Mouse (Mus musculus) B cell, adult 2 months (primary cell): ENCODE results near the gene Nhp2.
"Not testable (repeated sequence)": the region's sequence is repeated elsewhere in the genome, so short reads cannot be mapped to it uniquely, and the experiment has no call there.

Experiments used
- DNase-seq, 2 experiments: peaks; one replicate each; pipeline ENCODE4 v3.0.0; 2022

Nhp2 gene

GRCm38 (mm10) chr11:51607096-51607738, 12.3 kb upstream of the Nhp2 start:
- no peak for DNase-seq

- no peak for DNase-seq
Observed at GRCm38 (mm10) chr11:51609266-51609909, 10.1 kb upstream of the Nhp2 start.

GRCm38 (mm10) chr11:51609940-51610339, 9.6 kb upstream of the Nhp2 start:
- DNase-seq = not testable (repeated sequence)

GRCm38 (mm10) chr11:51614256-51614655, 5.3 kb upstream of the Nhp2 start:
- DNase-seq = no peak

- no peak for DNase-seq
Observed at GRCm38 (mm10) chr11:51615129-51615528, 4.4 kb upstream of the Nhp2 start.

GRCm38 (mm10) chr11:51615601-51616000, 3.9 kb upstream of the Nhp2 start:
- peak; percentile 65 to 66 for DNase-seq

- DNase-seq = not testable (repeated sequence)
Observed at GRCm38 (mm10) chr11:51616113-51616512, 3.4 kb upstream of the Nhp2 start.

- peak; percentile 80 to 83 for DNase-seq
Observed at GRCm38 (mm10) chr11:51617693-51618092, 1.8 kb upstream of the Nhp2 start.

- DNase-seq = no peak
Observed at GRCm38 (mm10) chr11:51618894-51619408, 584 bp upstream of the Nhp2 start.

GRCm38 (mm10) chr11:51620084-51620483, 549 bp downstream of the Nhp2 start:
- no peak for DNase-seq

GRCm38 (mm10) chr11:51621776-51622175, 2.2 kb downstream of the Nhp2 start:
- no peak for DNase-seq

- no peak for DNase-seq
Observed at GRCm38 (mm10) chr11:51622971-51623491, 3.5 kb downstream of the Nhp2 start.

- no peak for DNase-seq
Observed at GRCm38 (mm10) chr11:51625187-51625820, 5.8 kb downstream of the Nhp2 start.

GRCm38 (mm10) chr11:51627425-51627824, 7.9 kb downstream of the Nhp2 start:
- no peak for DNase-seq

- DNase-seq = no peak
Observed at GRCm38 (mm10) chr11:51627907-51628306, 8.4 kb downstream of the Nhp2 start.

- no peak for DNase-seq
Observed at GRCm38 (mm10) chr11:51629651-51630314, 10.2 kb downstream of the Nhp2 start.

GRCm38 (mm10) chr11:51632130-51632753, 12.7 kb downstream of the Nhp2 start:
- no peak for DNase-seq

- DNase-seq = peak; percentile 42 to 54
Observed at GRCm38 (mm10) chr11:51633200-51633599, 13.7 kb downstream of the Nhp2 start.

- no peak for DNase-seq
Observed at GRCm38 (mm10) chr11:51633721-51634120, 14.2 kb downstream of the Nhp2 start.

GRCm38 (mm10) chr11:51635127-51635524, 15.6 kb downstream of the Nhp2 start:
- DNase-seq = no peak

- peak; percentile 91 to 92 for DNase-seq
Observed at GRCm38 (mm10) chr11:51635525-51636322, 16.2 kb downstream of the Nhp2 start, which contains the start of gene Rmnd5b. Gene Rmnd5b, minus strand, starts transcription at chr11:51635896.

- peak; percentile 81 to 84 for DNase-seq
Observed at GRCm38 (mm10) chr11:51636323-51636684, 16.8 kb downstream of the Nhp2 start.
